Mouse (Mus musculus) MEL (cell line): ENCODE data around the gene Ifitm10. TPM values are rescaled to one million over a fixed set of nuclear protein-coding genes. Genes with fewer than 3 reads are reported as not detected.

Experiments
- DNase-seq: peaks from one replicate; pipeline ENCODE4 v3.0.0; 2011; ENCODE audit warnings: low read depth, low spot score
- H3K27ac ChIP-seq: 2 replicates; pipeline ENCODE4 v1.5.1; 2012; ENCODE audit warnings: low read depth, mild to moderate bottlenecking, control low read depth, low read length, moderate library complexity; ENCODE audit not compliant: control insufficient read depth
- H3K27me3 ChIP-seq, 2 experiments: fragments of 150-350 bp in 1 of 2; sonication (generic) in 1 of 2; 2 replicates each; pipeline ENCODE4 v1.6.1; 2012; ENCODE audit warnings: low read length in 2 of 2, mild to moderate bottlenecking in 2 of 2, improper control_type of control experiment in 1 of 2, moderate library complexity in 1 of 2; ENCODE audit not compliant: insufficient read depth in 2 of 2, control insufficient read depth in 1 of 2
- H3K36me3 ChIP-seq, 2 experiments: 2 replicates each; pipeline ENCODE4 v1.6.1; 2012 to 2014; ENCODE audit warnings: low read length in 2 of 2, improper control_type of control experiment in 1 of 2, inconsistent platforms in 1 of 2, mild to moderate bottlenecking in 1 of 2; ENCODE audit not compliant: insufficient read depth in 2 of 2, control insufficient read depth in 1 of 2
- H3K4me1 ChIP-seq, 2 experiments: fragments of 150-350 bp in 1 of 2; sonication (generic) in 1 of 2; 2 replicates each; pipeline ENCODE4 v1.6.1; 2012; ENCODE audit warnings: low read length in 2 of 2, improper control_type of control experiment in 1 of 2, mild to moderate bottlenecking in 1 of 2; ENCODE audit not compliant: insufficient read depth in 2 of 2, control insufficient read depth in 1 of 2
- H3K4me3 ChIP-seq, 2 experiments: fragments of 150-350 bp in 1 of 2; sonication (generic) in 1 of 2; 2 replicates each; pipeline ENCODE4 v1.5.1; 2012; ENCODE audit warnings: low read depth in 2 of 2, low read length in 2 of 2, mild to moderate bottlenecking in 2 of 2, moderate library complexity in 2 of 2, control low read depth in 1 of 2, improper control_type of control experiment in 1 of 2; ENCODE audit not compliant: control insufficient read depth in 1 of 2, insufficient read depth in 1 of 2
- H3K79me2 ChIP-seq: 2 replicates; pipeline ENCODE4 v1.6.1; 2012; ENCODE audit warnings: mild to moderate bottlenecking, low read length, moderate library complexity; ENCODE audit not compliant: control insufficient read depth, poor library complexity, insufficient read depth
- H3K9ac ChIP-seq: 2 replicates; pipeline ENCODE4 v1.6.1; 2012; ENCODE audit warnings: low read depth, mild to moderate bottlenecking, control low read depth, low read length, moderate library complexity; ENCODE audit not compliant: control insufficient read depth, poor library complexity, severe bottlenecking
- H3K9me3 ChIP-seq: fragments of 150-350 bp; sonication (generic); replicated peaks from 2 replicates; pipeline ENCODE4 v1.6.1; 2012; ENCODE audit warnings: mild to moderate bottlenecking, low read length, improper control_type of control experiment, moderate library complexity; ENCODE audit not compliant: insufficient read depth
- CHD2 ChIP-seq: IDR thresholded peaks from 2 replicates; pipeline ENCODE4 v1.6.1; 2011; ENCODE audit warnings: low read length, improper control_type of control experiment
- CTCF ChIP-seq, 3 experiments: IDR thresholded peaks in 2 of 3; conservative IDR thresholded peaks in 1 of 3; 2 replicates each; pipeline ENCODE4 v1.5.1; 2011 to 2012; ENCODE audit warnings: low read length in 3 of 3, low read depth in 2 of 3, mild to moderate bottlenecking in 2 of 3, improper control_type of control experiment in 1 of 3, inconsistent platforms in 1 of 3, mixed read lengths in 1 of 3, moderate library complexity in 1 of 3; ENCODE audit not compliant: control insufficient read depth in 1 of 3, insufficient read depth in 1 of 3, poor library complexity in 1 of 3, severe bottlenecking in 1 of 3
- E2F4 ChIP-seq: IDR thresholded peaks from 2 replicates; pipeline ENCODE4 v1.6.1; 2011; ENCODE audit warnings: low read depth, low read length, improper control_type of control experiment, borderline replicate concordance
- ELF1 ChIP-seq: IDR thresholded peaks from 2 replicates; pipeline ENCODE4 v1.6.1; 2014; ENCODE audit warnings: low read depth, mild to moderate bottlenecking, inconsistent platforms, low read length, improper control_type of control experiment, moderate library complexity
- EP300 ChIP-seq, 2 experiments: IDR thresholded peaks; 2 replicates each; pipeline ENCODE4 v1.6.1; 2011; ENCODE audit warnings: improper control_type of control experiment in 2 of 2, low read length in 2 of 2, low read depth in 1 of 2, mild to moderate bottlenecking in 1 of 2
- ETS1 ChIP-seq: IDR thresholded peaks from 2 replicates; pipeline ENCODE4 v1.6.1; 2012; ENCODE audit warnings: low read depth, mild to moderate bottlenecking, inconsistent platforms, low read length, improper control_type of control experiment, moderate library complexity
- GABPA ChIP-seq: IDR thresholded peaks from 2 replicates; pipeline ENCODE4 v1.6.1; 2012; ENCODE audit warnings: low read depth, mild to moderate bottlenecking, inconsistent platforms, low read length, improper control_type of control experiment, moderate library complexity
- GATA1 ChIP-seq: IDR thresholded peaks from 2 replicates; pipeline ENCODE4 v1.6.1; 2011; ENCODE audit warnings: low read depth, low read length, improper control_type of control experiment
- HCFC1 ChIP-seq: IDR thresholded peaks from 2 replicates; pipeline ENCODE4 v1.6.1; 2012; ENCODE audit warnings: low read depth, mild to moderate bottlenecking, inconsistent platforms, low read length, improper control_type of control experiment, moderate library complexity
- KAT2A ChIP-seq: conservative IDR thresholded peaks from 2 replicates; pipeline ENCODE4 v1.6.1; 2012; ENCODE audit warnings: low read depth, low read length, improper control_type of control experiment, inconsistent platforms
- MAZ ChIP-seq: IDR thresholded peaks from 2 replicates; pipeline ENCODE4 v1.6.1; 2012; ENCODE audit warnings: low read depth, mild to moderate bottlenecking, inconsistent platforms, low read length, improper control_type of control experiment
- MEF2A ChIP-seq: IDR thresholded peaks from 2 replicates; pipeline ENCODE4 v1.6.1; 2014; ENCODE audit warnings: low read depth, mild to moderate bottlenecking, inconsistent platforms, low read length, improper control_type of control experiment; ENCODE audit not compliant: poor library complexity, insufficient replicate concordance, severe bottlenecking; ENCODE audit errors: extremely low read depth
- MYC ChIP-seq: IDR thresholded peaks from 2 replicates; pipeline ENCODE4 v1.6.1; 2011; ENCODE audit warnings: low read depth, mild to moderate bottlenecking, low read length, improper control_type of control experiment, moderate library complexity
- NRF1 ChIP-seq: IDR thresholded peaks from 2 replicates; pipeline ENCODE4 v1.6.1; 2014; ENCODE audit warnings: low read depth, mild to moderate bottlenecking, inconsistent platforms, low read length, improper control_type of control experiment, moderate library complexity; ENCODE audit not compliant: poor library complexity, insufficient read depth, severe bottlenecking
- RCOR1 ChIP-seq: IDR thresholded peaks from 2 replicates; pipeline ENCODE4 v1.6.1; 2012; ENCODE audit warnings: low read depth, mild to moderate bottlenecking, inconsistent platforms, low read length, improper control_type of control experiment
- SIN3A ChIP-seq: IDR thresholded peaks from 2 replicates; pipeline ENCODE4 v1.6.1; 2012; ENCODE audit warnings: low read length, improper control_type of control experiment, inconsistent platforms
- TBP ChIP-seq: IDR thresholded peaks from 2 replicates; pipeline ENCODE4 v1.8.0; 2011; ENCODE audit warnings: low read depth, low read length, improper control_type of control experiment
- UBTF ChIP-seq: IDR thresholded peaks from 2 replicates; pipeline ENCODE4 v1.6.1; 2012; ENCODE audit warnings: low read depth, mild to moderate bottlenecking, inconsistent platforms, low read length, improper control_type of control experiment, moderate library complexity, borderline replicate concordance; ENCODE audit not compliant: insufficient read depth
- USF1 ChIP-seq: IDR thresholded peaks from 2 replicates; pipeline ENCODE4 v1.6.1; 2014; ENCODE audit warnings: low read depth, mild to moderate bottlenecking, inconsistent platforms, low read length, improper control_type of control experiment, moderate library complexity
- ZC3H11A ChIP-seq: IDR thresholded peaks from 2 replicates; pipeline ENCODE4 v1.6.1; 2012; ENCODE audit warnings: low read depth, mild to moderate bottlenecking, inconsistent platforms, low read length, improper control_type of control experiment
- ZKSCAN1 ChIP-seq: IDR thresholded peaks from 2 replicates; pipeline ENCODE4 v1.6.1; 2012; ENCODE audit warnings: low read depth, mild to moderate bottlenecking, inconsistent platforms, low read length, improper control_type of control experiment, moderate library complexity
- ZMIZ1 ChIP-seq: IDR thresholded peaks from 2 replicates; pipeline ENCODE4 v1.6.1; 2012; ENCODE audit warnings: low read depth, mild to moderate bottlenecking, inconsistent platforms, low read length, improper control_type of control experiment, moderate library complexity
- ZNF384 ChIP-seq: IDR thresholded peaks from 2 replicates; pipeline ENCODE4 v1.6.1; 2012; ENCODE audit warnings: low read depth, mild to moderate bottlenecking, inconsistent platforms, low read length, improper control_type of control experiment
- polyA plus RNA-seq, 2 experiments: library from polyadenylated mRNA; stranded (reverse) in 1 of 2; unstranded in 1 of 2; fragments of >175 nt in 1 of 2; fragments of >200 nt in 1 of 2; gene quantifications; 2 replicates each; pipeline versions ENCODE4 v1.2.1 to v1.2.4; 2012; ENCODE audit warnings: low replicate concordance in 2 of 2, low read depth in 1 of 2; ENCODE audit not compliant: insufficient read length in 2 of 2, insufficient read depth in 1 of 2, missing spikeins in 1 of 2
- total RNA-seq: library from RNA; depleted of rRNA; stranded (reverse); fragments of 300-350 nt; gene quantifications from 2 replicates; pipeline ENCODE4 v1.2.3, GENCODE M21; 2012

The Ifitm10 gene
- total and polyA plus RNA-seq, 3 experiments = 0.21 TPM; not detected in 2

GRCm38 (mm10) chr7:142400750-142401142 is 27.2 kb upstream of the Ifitm10 start:
- no peak overlapping the region for H3K4me3 ChIP-seq
- no peak overlapping the region for H3K27ac ChIP-seq
- no peak for DNase-seq
- peaks cover 0 to 21% of the 10 kb centered on the region in 2 experiments; a peak in 2 of 4 replicates for H3K36me3 ChIP-seq
- no peak overlapping the region for H3K9ac ChIP-seq
- no peaks in the 10 kb centered on the region for H3K9me3 ChIP-seq
- H3K4me1 ChIP-seq = peaks cover 8 to 42% of the 10 kb centered on the region in 2 experiments
- H3K27me3 ChIP-seq = no peaks in the 10 kb centered on the region
- H3K79me2 ChIP-seq = no peaks in the 10 kb centered on the region
- TF ChIP-seq UBTF (no peak), NRF1 (no peak), MYC (no peak)

DNA sequence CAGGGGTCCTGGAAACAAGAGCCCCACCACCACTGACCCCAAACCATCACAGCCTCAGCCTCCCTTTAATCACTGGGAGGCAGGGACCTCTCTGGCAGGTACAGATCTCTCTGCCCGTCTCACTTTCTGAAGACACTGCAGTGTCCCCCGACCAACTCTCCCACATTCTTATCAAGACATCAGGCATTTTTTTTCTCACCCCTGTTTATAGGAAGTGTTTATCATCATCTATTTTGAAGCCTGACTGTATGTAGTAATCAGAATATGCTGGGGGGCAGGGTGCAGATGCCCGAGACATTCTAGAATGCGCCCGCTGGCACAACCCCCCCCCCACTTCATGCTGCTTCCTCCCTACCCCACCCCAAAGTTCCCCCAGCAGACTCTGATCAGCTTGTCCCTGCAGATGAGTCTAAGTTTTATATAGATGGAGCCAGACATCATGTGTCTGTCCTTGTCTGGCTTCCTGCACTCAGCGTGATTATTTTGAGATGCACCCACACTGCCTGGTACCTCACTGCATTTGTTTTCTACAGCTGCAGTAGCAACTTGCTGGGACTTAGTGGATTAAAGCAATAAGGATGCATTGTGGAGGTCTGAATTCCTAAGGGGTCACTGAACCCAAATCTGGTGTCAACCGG is 26.7 kb upstream of the Ifitm10 start:
- Histone ChIP-seq H3K4me1 (peaks cover 11 to 47% of the 10 kb centered on the region in 2 experiments), H3K36me3 (peaks cover 0 to 26% of the 10 kb centered on the region in 2 experiments; a peak in 2 of 4 replicates), H3K27me3 (no peaks in the 10 kb centered on the region), H3K9me3 (no peaks in the 10 kb centered on the region), H3K79me2 (no peaks in the 10 kb centered on the region), H3K27ac (no peak overlapping the region), H3K4me3 (no peak overlapping the region), H3K9ac (no peak overlapping the region)
- TF ChIP-seq KAT2A (no peak), EP300 (IDR thresholded peaks at IDR 0.05; ENCODE audit: low read depth in 1 of 2, low read length in 2 of 2) (peak in 1 of 2 experiments; percentile 33; a peak in 1 of 4 replicates), ZNF384 (peak; percentile 83), GATA1 (peak; percentile 66)
- DNase-seq = no peak

DNA sequence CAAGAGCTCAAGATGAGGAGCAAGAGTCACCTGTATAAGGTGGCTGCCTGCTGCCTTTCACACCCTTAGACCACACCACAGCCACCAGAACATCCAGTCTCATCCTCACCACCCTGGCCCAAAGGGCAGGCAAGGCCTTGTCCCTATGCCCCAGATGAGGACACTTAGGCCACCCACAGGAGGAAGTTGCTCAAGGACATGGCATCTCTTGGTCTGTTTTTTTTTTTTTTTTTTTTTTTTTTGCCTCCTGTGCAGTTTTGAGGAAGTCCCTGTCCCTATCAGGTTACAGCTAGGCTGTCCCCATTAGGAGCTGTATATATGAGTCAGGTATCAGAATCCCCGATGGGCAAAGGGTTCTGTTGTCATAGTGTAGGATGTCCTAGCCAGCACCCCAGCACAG is 25.7 kb upstream of the Ifitm10 start:
- Histone ChIP-seq H3K4me1 (peaks cover 21 to 56% of the 10 kb centered on the region in 2 experiments), H3K9me3 (no peaks in the 10 kb centered on the region), H3K27me3 (no peaks in the 10 kb centered on the region), H3K36me3 (peaks cover 0 to 35% of the 10 kb centered on the region in 2 experiments; a peak in 2 of 4 replicates), H3K9ac (no peak overlapping the region), H3K79me2 (no peaks in the 10 kb centered on the region), H3K27ac (no peak overlapping the region), H3K4me3 (no peak overlapping the region)
- TF ChIP-seq UBTF = no peak
- 0 out of 2 replicates have a peak, but pooled peaks have one; percentile 30 for TF ChIP-seq RCOR1
- TF ChIP-seq SIN3A = no peak; the same call in 1 of the 2 replicates
- TF ChIP-seq MEF2A = no peak
- TF ChIP-seq ZNF384 = peak; percentile 100
- no peak for TF ChIP-seq MAZ
- peak; percentile 43; the same call in 1 of the 2 replicates for TF ChIP-seq ETS1
- 0 out of 2 replicates have a peak, but pooled peaks have one; percentile 18 for TF ChIP-seq HCFC1
- no peak for TF ChIP-seq CTCF (IDR thresholded peaks at IDR 0.05 in 2 of 3, conservative IDR thresholded peaks at IDR 0.05 in 1 of 3; ENCODE audit: control insufficient read depth in 1 of 3, insufficient read depth in 1 of 3, low read depth in 2 of 3, low read length in 3 of 3, poor library complexity in 1 of 3, severe bottlenecking in 1 of 3)
- TF ChIP-seq EP300 (IDR thresholded peaks at IDR 0.05; ENCODE audit: low read depth in 1 of 2, low read length in 2 of 2) = peak; percentile 36 to 81; a peak in 3 of 4 replicates
- peak; percentile 27; the same call in 1 of the 2 replicates for TF ChIP-seq GATA1
- no peak for TF ChIP-seq TBP
- TF ChIP-seq ZMIZ1 = no peak
- no peak for TF ChIP-seq CHD2
- peak; percentile 58; the same call in 1 of the 2 replicates for TF ChIP-seq ELF1
- TF ChIP-seq USF1 = no peak
- no peak for TF ChIP-seq E2F4
- TF ChIP-seq GABPA = no peak
- no peak for TF ChIP-seq ZKSCAN1
- no peak for TF ChIP-seq ZC3H11A
- DNase-seq = peak; percentile 82
